Mouse (Mus musculus) E14TG2a.4 (cell line): ENCODE results near the gene Dpm1.

Source experiments
- CTCF ChIP-seq: conservative IDR thresholded peaks from 2 replicates; pipeline ENCODE4 v1.5.1; 2014; ENCODE audit warnings: low read length
- NANOG ChIP-seq: IDR thresholded peaks from 2 replicates; pipeline ENCODE4 v1.6.1; 2014; ENCODE audit warnings: borderline replicate concordance, low read length, mixed read lengths

- TF ChIP-seq CTCF (no peak), NANOG (no peak)
These were observed 68.4 kb downstream of the Dpm1 start for GRCm38 (mm10) chr2:168161978-168162377.
